Comparison of ENCODE assay signal across 7 mouse cellular contexts in genomic region chr3:102995233-102995604, GRCm38 (mm10). TPM values are rescaled to one million over a fixed set of nuclear protein-coding genes. Genes with fewer than 3 reads are reported as not detected.
DNase-seq lines count a peak whose midpoint lies in the region; ATAC-seq lines count a peak whose summit lies in the region.

No protein-coding gene starts in this region.

- H3K9me3 ChIP-seq in lung, embryonic 15.5 days = no peaks in the 10 kb centered on the region
- H3K9me3 ChIP-seq in forebrain, embryonic 12.5 days = 0 out of 2 replicates have a peak, but pooled peaks cover 2% of the 10 kb centered on the region
- no peaks in the 10 kb centered on the region for H3K9me3 ChIP-seq in limb, embryonic 13.5 days
- no peaks in the 10 kb centered on the region for H3K9me3 ChIP-seq in stomach, embryonic 14.5 days (ENCODE audit: control insufficient read depth, low read depth, low read length)

- peak overlapping the region; percentile 86 for H3K4me3 ChIP-seq in lung, embryonic 15.5 days
- H3K4me3 ChIP-seq in forebrain, embryonic 12.5 days (replicated peaks) = peak overlapping the region; percentile 79
- peak overlapping the region; percentile 70 for H3K4me3 ChIP-seq in limb, embryonic 13.5 days
- H3K4me3 ChIP-seq in stomach, embryonic 14.5 days (ENCODE audit: low read depth, low read length) = peak overlapping the region; percentile 64

- peak overlapping the region; percentile 57 for H3K4me2 ChIP-seq in lung, embryonic 15.5 days
- H3K4me2 ChIP-seq in forebrain, embryonic 12.5 days = peak overlapping the region; percentile 63
- peak overlapping the region; percentile 75 for H3K4me2 ChIP-seq in limb, embryonic 13.5 days (replicated peaks)
- peak overlapping the region; percentile 55 for H3K4me2 ChIP-seq in stomach, embryonic 14.5 days (replicated peaks; ENCODE audit: low read depth, low read length)

- peak overlapping the region; percentile 96 for H3K27ac ChIP-seq in lung, embryonic 15.5 days
- peak overlapping the region; percentile 89; the same call in 1 of the 2 replicates for H3K27ac ChIP-seq in forebrain, embryonic 12.5 days
- peak overlapping the region; percentile 83; the same call in 1 of the 2 replicates for H3K27ac ChIP-seq in limb, embryonic 13.5 days
- peak overlapping the region; percentile 84; the same call in 1 of the 2 replicates for H3K27ac ChIP-seq in stomach, embryonic 14.5 days (ENCODE audit: low read length)

- H3K27me3 ChIP-seq in lung, embryonic 15.5 days = no peaks in the 10 kb centered on the region
- H3K27me3 ChIP-seq in forebrain, embryonic 12.5 days = no peaks in the 10 kb centered on the region
- H3K27me3 ChIP-seq in limb, embryonic 13.5 days = no peaks in the 10 kb centered on the region
- H3K27me3 ChIP-seq in stomach, embryonic 14.5 days (ENCODE audit: control insufficient read depth, insufficient read depth, low read length) = no peaks in the 10 kb centered on the region

- no peak for ATAC-seq in lung, embryonic 15.5 days (ENCODE audit: borderline replicate concordance, extremely low read depth, low FRiP score, low TSS enrichment)
- ATAC-seq in forebrain, embryonic 12.5 days (ENCODE audit: low FRiP score) = peak; percentile 4; the same call in 1 of the 2 replicates
- no peak for ATAC-seq in limb, embryonic 13.5 days (ENCODE audit: low FRiP score, low read depth)
- no peak for ATAC-seq in stomach, embryonic 14.5 days (ENCODE audit: insufficient number of reproducible peaks, insufficient read depth, low FRiP score, low read depth)

- WGBS in lung, embryonic 15.5 days = 39% methylated on average over 7 of the region's 7 CpGs
- WGBS in forebrain, embryonic 12.5 days = 55% methylated on average over 7 of the region's 7 CpGs
- 52% methylated on average over 7 of the region's 7 CpGs for WGBS in limb, embryonic 13.5 days
- WGBS in stomach, embryonic 14.5 days = 48% methylated on average over 7 of the region's 7 CpGs

- peaks cover 20% of the 10 kb centered on the region for H3K36me3 ChIP-seq in lung, embryonic 15.5 days
- H3K36me3 ChIP-seq in forebrain, embryonic 12.5 days (replicated peaks) = peaks cover 23% of the 10 kb centered on the region
- H3K36me3 ChIP-seq in limb, embryonic 13.5 days = peaks cover 23% of the 10 kb centered on the region
- H3K36me3 ChIP-seq in stomach, embryonic 14.5 days (ENCODE audit: control insufficient read depth, insufficient read depth, low read length) = peaks cover 10% of the 10 kb centered on the region

- H3K9ac ChIP-seq in lung, embryonic 15.5 days = peak overlapping the region; percentile 81
- peak overlapping the region; percentile 83; the same call in 1 of the 2 replicates for H3K9ac ChIP-seq in forebrain, embryonic 12.5 days
- peak overlapping the region; percentile 85 for H3K9ac ChIP-seq in limb, embryonic 13.5 days
- H3K9ac ChIP-seq in stomach, embryonic 14.5 days (replicated peaks; ENCODE audit: low read depth, low read length) = 0 out of 2 replicates have a peak overlapping the region, but pooled peaks have one; percentile 69

- H3K4me1 ChIP-seq in lung, embryonic 15.5 days = peaks cover 16% of the 10 kb centered on the region
- H3K4me1 ChIP-seq in forebrain, embryonic 12.5 days = peaks cover 12% of the 10 kb centered on the region
- peaks cover 15% of the 10 kb centered on the region for H3K4me1 ChIP-seq in limb, embryonic 13.5 days
- H3K4me1 ChIP-seq in stomach, embryonic 14.5 days (ENCODE audit: control insufficient read depth, insufficient read depth, low read length) = peaks cover 3% of the 10 kb centered on the region; the same call in 1 of the 2 replicates

- DNase-seq in lung, postnatal 4 days = no peak
- no peak for DNase-seq in frontal cortex, postnatal 36 days (ENCODE audit: low spot score in 2 of 2)
- no peak for DNase-seq in testis, postnatal 14 days (ENCODE audit: low spot score)

RNA-seq across cellular contexts. Expression of gene Sike1, which starts 0.3 kb away (rescaled TPM):
- polyA plus RNA-seq in lung, embryonic 15.5 days (2015; fragmentation: Nextera tagmentation; extraction: Ambion mirVana) = 61.6 and 62.5 TPM in 2 replicates
- polyA plus RNA-seq in forebrain, embryonic 12.5 days (2016; fragmentation: Nextera tagmentation; extraction: Ambion mirVana) = 77.2 and 86.8 TPM in 2 replicates
- polyA plus RNA-seq in limb, embryonic 13.5 days (2015; fragmentation: Nextera tagmentation; extraction: Ambion mirVana) = 56.1 and 60.1 TPM in 2 replicates
- 58.8 and 61.9 TPM in 2 replicates for polyA plus RNA-seq in stomach, embryonic 14.5 days (2014; fragmentation: Nextera tagmentation; extraction: Ambion mirVana)

RNA-seq across cellular contexts. Expression of gene Csde1, which starts 25.0 kb away (rescaled TPM):
- polyA plus RNA-seq in lung, embryonic 15.5 days (2015; fragmentation: Nextera tagmentation; extraction: Ambion mirVana) = 343 and 346 TPM in 2 replicates
- polyA plus RNA-seq in forebrain, embryonic 12.5 days (2016; fragmentation: Nextera tagmentation; extraction: Ambion mirVana) = 532 and 540 TPM in 2 replicates
- polyA plus RNA-seq in limb, embryonic 13.5 days (2015; fragmentation: Nextera tagmentation; extraction: Ambion mirVana) = 388 and 411 TPM in 2 replicates
- polyA plus RNA-seq in stomach, embryonic 14.5 days (2014; fragmentation: Nextera tagmentation; extraction: Ambion mirVana) = 455 and 466 TPM in 2 replicates

RNA-seq across cellular contexts. Expression of gene Nr1h5, which starts 31.3 kb away (rescaled TPM):
- polyA plus RNA-seq in lung, embryonic 15.5 days (2015; fragmentation: Nextera tagmentation; extraction: Ambion mirVana) = 0.06 TPM in 1 of 2 replicates, not detected in the other
- polyA plus RNA-seq in forebrain, embryonic 12.5 days (2016; fragmentation: Nextera tagmentation; extraction: Ambion mirVana) = 0.09 TPM in 1 of 2 replicates, not detected in the other
- polyA plus RNA-seq in limb, embryonic 13.5 days (2015; fragmentation: Nextera tagmentation; extraction: Ambion mirVana) = not detected in 2 replicates
- polyA plus RNA-seq in stomach, embryonic 14.5 days (2014; fragmentation: Nextera tagmentation; extraction: Ambion mirVana) = 0.08 TPM in 1 of 2 replicates, not detected in the other

RNA-seq across cellular contexts. Expression of gene Sycp1, which starts 59.3 kb away (rescaled TPM):
- polyA plus RNA-seq in lung, embryonic 15.5 days (2015; fragmentation: Nextera tagmentation; extraction: Ambion mirVana) = not detected in 2 replicates
- polyA plus RNA-seq in forebrain, embryonic 12.5 days (2016; fragmentation: Nextera tagmentation; extraction: Ambion mirVana) = not detected in 2 replicates
- polyA plus RNA-seq in limb, embryonic 13.5 days (2015; fragmentation: Nextera tagmentation; extraction: Ambion mirVana) = not detected in 2 replicates
- not detected in 2 replicates for polyA plus RNA-seq in stomach, embryonic 14.5 days (2014; fragmentation: Nextera tagmentation; extraction: Ambion mirVana)
